Mouse (Mus musculus) bone marrow, adult 2 months (tissue): Measurements from ENCODE around the gene Rps6ka5. TPM values are rescaled to one million over a fixed set of nuclear protein-coding genes. Genes with fewer than 3 reads are reported as not detected.

Experiments
- H3K27ac ChIP-seq: fragments of 200-500 bp; 2 replicates; pipeline ENCODE4 v1.5.1; 2012; ENCODE audit warnings: low read depth, mild to moderate bottlenecking, control low read depth, inconsistent platforms, low read length; ENCODE audit not compliant: control insufficient read depth, poor library complexity, insufficient read depth
- H3K4me1 ChIP-seq: fragments of 200-500 bp; 2 replicates; pipeline ENCODE4 v1.6.1; 2011; ENCODE audit warnings: low read length; ENCODE audit not compliant: control insufficient read depth, insufficient read depth
- H3K4me3 ChIP-seq: fragments of 200-500 bp; replicated peaks from 2 replicates; pipeline ENCODE3; 2011; ENCODE audit warnings: mild to moderate bottlenecking, low read depth, low read length, control low read depth; ENCODE audit not compliant: control insufficient read depth
- CTCF ChIP-seq: fragments of 200-500 bp; IDR thresholded peaks from 2 replicates; pipeline ENCODE4 v1.5.1; 2011; ENCODE audit warnings: low read length, control low read depth; ENCODE audit not compliant: control insufficient read depth, insufficient read depth
- POLR2A ChIP-seq: fragments of 200-500 bp; IDR thresholded peaks from 2 replicates; pipeline ENCODE4 v1.6.1; 2011; ENCODE audit warnings: low read depth, mild to moderate bottlenecking, control low read depth, low read length, borderline replicate concordance; ENCODE audit not compliant: control insufficient read depth
- WGBS: fragments of 180-500 bp; shearing (Covaris S2); methylation state at CpG from one replicate; pipeline ENCODE4 v1.1.7; 2018; 5-methylcytosine and 5-hydroxymethylcytosine counted together
- polyA plus RNA-seq: library from polyadenylated mRNA; stranded (reverse); fragments of >200 nt; gene quantifications from 2 replicates; pipeline ENCODE4 v1.2.4, GENCODE M21; 2011; ENCODE audit warnings: low replicate concordance; ENCODE audit not compliant: missing spikeins, insufficient read depth, insufficient read length

The Rps6ka5 gene
- polyA plus RNA-seq, 1 experiment = 5.3 TPM

DNA sequence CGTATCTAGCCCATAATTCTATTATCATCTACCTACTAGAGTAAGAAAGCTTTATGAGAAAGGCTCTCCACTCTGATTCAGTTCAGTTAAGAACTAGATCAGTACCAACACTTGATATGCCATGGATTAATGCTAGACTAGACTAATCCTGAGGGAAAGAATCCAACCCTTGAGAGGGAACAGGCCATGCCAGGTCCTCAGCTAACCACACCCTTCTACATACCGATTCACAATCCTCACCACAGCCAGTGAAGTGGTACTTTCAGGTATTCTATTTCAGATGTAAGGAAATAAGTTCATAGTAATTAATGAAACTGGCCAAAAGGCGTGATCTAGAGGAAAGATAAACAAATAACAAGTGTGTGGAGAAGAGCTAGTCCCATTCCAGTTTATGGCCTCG, 70.8 kb downstream of the Rps6ka5 start:
- Histone ChIP-seq H3K4me1 (no peaks in the 10 kb centered on the region; the same call in 1 of the 2 replicates), H3K4me3 (no peak overlapping the region), H3K27ac (no peak overlapping the region)
- TF ChIP-seq CTCF (no peak), POLR2A (no peak)
- 85% methylated on average over 4 of the region's 4 CpGs for WGBS

GRCm38 (mm10) chr12:100641936-100642335, 84.8 kb downstream of the Rps6ka5 start:
- no peak overlapping the region for H3K27ac ChIP-seq
- TF ChIP-seq CTCF (no peak), POLR2A (no peak)
- no peak overlapping the region for H3K4me3 ChIP-seq
- H3K4me1 ChIP-seq = no peaks in the 10 kb centered on the region; the same call in 1 of the 2 replicates
- 63% methylated on average over 1 of the region's 1 CpGs for WGBS

GRCm38 (mm10) chr12:100640726-100641125, 86.1 kb downstream of the Rps6ka5 start:
- Histone ChIP-seq H3K4me1 (no peaks in the 10 kb centered on the region; the same call in 1 of the 2 replicates), H3K4me3 (no peak overlapping the region), H3K27ac (no peak overlapping the region)
- TF ChIP-seq CTCF = no peak
- TF ChIP-seq POLR2A = no peak
- WGBS = 72% methylated on average over 3 of the region's 3 CpGs

DNA sequence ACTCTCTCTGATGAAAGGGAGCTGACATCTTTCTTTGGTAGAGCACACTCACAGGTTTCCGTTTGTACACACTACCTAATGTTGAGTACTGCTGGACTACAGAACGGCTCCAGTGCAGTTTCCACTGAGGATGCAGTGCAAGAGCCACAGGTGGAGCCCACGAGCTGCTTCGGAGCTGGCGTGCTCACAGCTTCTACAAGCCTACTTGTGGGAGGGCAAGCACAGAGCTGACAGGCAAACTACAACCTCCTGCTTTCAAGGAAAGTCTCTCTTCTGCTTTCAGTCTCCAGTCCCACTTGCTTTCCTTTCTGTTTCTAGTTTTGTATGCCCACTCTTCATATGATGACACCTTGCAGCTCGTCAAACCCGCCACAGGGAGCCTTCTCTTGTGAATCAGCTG, 87.1 kb downstream of the Rps6ka5 start:
- no peak overlapping the region for H3K4me3 ChIP-seq
- no peaks in the 10 kb centered on the region; the same call in 1 of the 2 replicates for H3K4me1 ChIP-seq
- 27% methylated on average over 7 of the region's 7 CpGs for WGBS
- no peak overlapping the region for H3K27ac ChIP-seq
- TF ChIP-seq POLR2A = peak; percentile 27; the same call in 1 of the 2 replicates
- peak; percentile 53 for TF ChIP-seq CTCF

GRCm38 (mm10) chr12:100637886-100638285, 88.9 kb downstream of the Rps6ka5 start:
- no peak for TF ChIP-seq POLR2A
- TF ChIP-seq CTCF = no peak
- no peak overlapping the region for H3K27ac ChIP-seq
- 80% methylated on average over 8 of the region's 8 CpGs for WGBS
- H3K4me3 ChIP-seq = no peak overlapping the region
- no peaks in the 10 kb centered on the region; the same call in 1 of the 2 replicates for H3K4me1 ChIP-seq

- WGBS = 71% methylated on average over 3 of the region's 3 CpGs
These were observed 90.0 kb downstream of the Rps6ka5 start for GRCm38 (mm10) chr12:100636733-100637132.

DNA sequence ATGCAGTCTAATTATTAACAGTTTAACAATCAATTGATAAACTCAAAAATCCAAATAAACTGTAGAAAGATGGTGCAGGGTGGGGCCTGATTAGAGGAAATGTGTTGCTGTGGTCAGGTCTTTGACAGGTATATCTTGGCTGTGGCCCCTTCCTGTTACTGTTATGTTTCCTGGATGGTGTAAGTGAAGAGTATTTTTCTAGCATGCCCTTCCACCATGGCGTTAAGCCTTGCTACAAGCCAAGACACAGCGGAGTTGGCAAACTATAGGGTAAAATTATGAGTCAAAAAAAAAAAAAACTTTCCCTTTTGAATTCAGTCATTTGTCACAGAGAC, 90.5 kb downstream of the Rps6ka5 start:
- TF ChIP-seq CTCF = no peak
- TF ChIP-seq POLR2A = no peak
- WGBS = 28% methylated on average over 2 of the region's 2 CpGs
- H3K4me1 ChIP-seq = no peaks in the 10 kb centered on the region; the same call in 1 of the 2 replicates
- no peak overlapping the region for H3K4me3 ChIP-seq
- H3K27ac ChIP-seq = no peak overlapping the region

More at GRCm38 (mm10) chr12:100636733-100637132, 90.0 kb downstream of the Rps6ka5 start:
- no peak overlapping the region for H3K4me3 ChIP-seq
- TF ChIP-seq CTCF (no peak), POLR2A (no peak)
- no peaks in the 10 kb centered on the region; the same call in 1 of the 2 replicates for H3K4me1 ChIP-seq
- no peak overlapping the region for H3K27ac ChIP-seq

- H3K4me3 ChIP-seq = no peak overlapping the region
- whole genome bisulfite sequencing = 77% methylated on average over 6 of the region's 6 CpGs
These were observed 91.0 kb downstream of the Rps6ka5 start for GRCm38 (mm10) chr12:100635601-100636298.

More at GRCm38 (mm10) chr12:100635601-100636298, 91.0 kb downstream of the Rps6ka5 start:
- no peaks in the 10 kb centered on the region; the same call in 1 of the 2 replicates for H3K4me1 ChIP-seq
- no peak overlapping the region for H3K27ac ChIP-seq
- no peak for TF ChIP-seq CTCF
- TF ChIP-seq POLR2A = no peak
